Mouse (Mus musculus): ENCODE results near the gene Lefty2. TPM values are rescaled to one million over a fixed set of nuclear protein-coding genes. Genes with fewer than 3 reads are reported as not detected.

The Lefty2 gene
- total RNA-seq (2023), result not detected

GRCm38 (mm10) chr1:180892808-180893207, at the start of gene Lefty2:
Lefty2 (plus strand) TSS chr1:180893108.

GRCm38 (mm10) chr1:180850316-180851270, 42.3 kb upstream of the Lefty2 start, which contains the start of gene Sde2:
Sde2 (plus strand) TSS chr1:180851127.

GRCm38 (mm10) chr1:180904039-180904814, 11.3 kb downstream of the Lefty2 start, which contains the start of gene Pycr2:
Pycr2 (plus strand) TSS chr1:180904293.

GRCm38 (mm10) chr1:180934467-180935419, 41.8 kb downstream of the Lefty2 start, which contains the start of gene Lefty1:
Lefty1 (plus strand) TSS chr1:180935022.

GRCm38 (mm10) chr1:180942166-180943031, 49.5 kb downstream of the Lefty2 start, which contains the start of gene Tmem63a:
Tmem63a (plus strand) TSS chr1:180942344.

Other genes with a start within 250 kb of the Lefty2 start
- gene Mixl1, start 196.1 kb upstream of the Lefty2 start, total RNA-seq (2023), result not detected
- 52.3 TPM for gene Acbd3, start 167.1 kb upstream of the Lefty2 start, total RNA-seq (2023)
- 705 TPM for gene H3f3a, start 79.2 kb upstream of the Lefty2 start, total RNA-seq (2023)
- gene Sde2, start 42.0 kb upstream of the Lefty2 start, total RNA-seq (2023), result 57.3 TPM
- 59.1 TPM for gene Pycr2, start 11.2 kb downstream of the Lefty2 start, total RNA-seq (2023)
- gene Lefty1, start 41.9 kb downstream of the Lefty2 start, total RNA-seq (2023), result not detected
- gene Tmem63a, start 49.2 kb downstream of the Lefty2 start, total RNA-seq (2023), result 66.2 TPM
- 73.1 TPM for gene Ephx1, start 127.8 kb downstream of the Lefty2 start, total RNA-seq (2023)
- gene 9130409I23Rik, start 158.1 kb downstream of the Lefty2 start, total RNA-seq (2023), result not detected

All from CD4-positive naive resting alpha-beta T cell, adult 57 days (primary cell).